Mouse (Mus musculus): ENCODE results near the gene Pkib. TPM values are rescaled to one million over a fixed set of nuclear protein-coding genes. Genes with fewer than 3 reads are reported as not detected.
A peak's percentile ranks its signal among the peaks of the same experiment; 100 is the strongest.

Pkib gene
- 1.4 and 1.9 TPM in 2 replicates for polyA plus RNA-seq (2012; rRNA removed)

GRCm38 (mm10) chr10:57631896-57632867 is at the start of gene Pkib:
TSS of gene Pkib (plus strand) at chr10:57631981.
- Histone ChIP-seq H3K27me3 (replicated peaks; ENCODE audit: control insufficient read depth, insufficient read depth, low read length) (no peaks in the 10 kb centered on the region), H3K27ac (ENCODE audit: insufficient read depth, low read depth, low read length) (no peak within 1 kb of the TSS), H3K4me3 (ENCODE audit: insufficient read depth, low read depth, low read length) (peak within 1 kb of the TSS; percentile 29; the same call in 1 of the 2 replicates), H3K36me3 (ENCODE audit: control insufficient read depth, insufficient read depth, low read length) (no peaks in the 10 kb centered on the region), H3K4me1 (ENCODE audit: control insufficient read depth, insufficient read depth, low read length) (no peaks in the 10 kb centered on the region)
- 2% methylated on average over 41 of the region's 41 CpGs for WGBS
- peak; percentile 52 for DNase-seq
- TF ChIP-seq CTCF (conservative IDR thresholded peaks at IDR 0.05; ENCODE audit: insufficient read depth, insufficient read length, low read depth, low read length) (no peak), POLR2A (IDR thresholded peaks at IDR 0.05; ENCODE audit: low read depth, low read length) (no peak)

GRCm38 (mm10) chr10:57583927-57584326 is 47.9 kb upstream of the Pkib start:
- 0 out of 2 replicates have a peak, but pooled peaks have one; percentile 7 for TF ChIP-seq CTCF (conservative IDR thresholded peaks at IDR 0.05; ENCODE audit: insufficient read depth, insufficient read length, low read depth, low read length)
- TF ChIP-seq POLR2A (IDR thresholded peaks at IDR 0.05; ENCODE audit: low read depth, low read length): no peak
- DNase-seq: no peak
- WGBS: 44% methylated on average over 1 of the region's 1 CpGs

GRCm38 (mm10) chr10:57594266-57594665 is 37.5 kb upstream of the Pkib start:
- Histone ChIP-seq H3K4me3 (ENCODE audit: insufficient read depth, low read depth, low read length) (no peak overlapping the region), H3K36me3 (ENCODE audit: control insufficient read depth, insufficient read depth, low read length) (no peaks in the 10 kb centered on the region), H3K27me3 (replicated peaks; ENCODE audit: control insufficient read depth, insufficient read depth, low read length) (no peaks in the 10 kb centered on the region), H3K4me1 (ENCODE audit: control insufficient read depth, insufficient read depth, low read length) (no peaks in the 10 kb centered on the region), H3K27ac (ENCODE audit: insufficient read depth, low read depth, low read length) (no peak overlapping the region)
- 83% methylated on average over 2 of the region's 2 CpGs for WGBS
- DNase-seq: no peak
- no peak for TF ChIP-seq POLR2A (IDR thresholded peaks at IDR 0.05; ENCODE audit: low read depth, low read length)
- no peak for TF ChIP-seq CTCF (conservative IDR thresholded peaks at IDR 0.05; ENCODE audit: insufficient read depth, insufficient read length, low read depth, low read length)

More at GRCm38 (mm10) chr10:57583927-57584326, 47.9 kb upstream of the Pkib start:
- H3K36me3 ChIP-seq (ENCODE audit: control insufficient read depth, insufficient read depth, low read length): no peaks in the 10 kb centered on the region
- no peaks in the 10 kb centered on the region for H3K27me3 ChIP-seq (replicated peaks; ENCODE audit: control insufficient read depth, insufficient read depth, low read length)
- H3K4me1 ChIP-seq (ENCODE audit: control insufficient read depth, insufficient read depth, low read length): no peaks in the 10 kb centered on the region
- no peak overlapping the region for H3K4me3 ChIP-seq (ENCODE audit: insufficient read depth, low read depth, low read length)
- no peak overlapping the region for H3K27ac ChIP-seq (ENCODE audit: insufficient read depth, low read depth, low read length)

GRCm38 (mm10) chr10:57597172-57597571 is 34.6 kb upstream of the Pkib start:
- Histone ChIP-seq H3K27ac (ENCODE audit: insufficient read depth, low read depth, low read length) (no peak overlapping the region), H3K4me1 (ENCODE audit: control insufficient read depth, insufficient read depth, low read length) (no peaks in the 10 kb centered on the region), H3K4me3 (ENCODE audit: insufficient read depth, low read depth, low read length) (no peak overlapping the region), H3K36me3 (ENCODE audit: control insufficient read depth, insufficient read depth, low read length) (no peaks in the 10 kb centered on the region), H3K27me3 (replicated peaks; ENCODE audit: control insufficient read depth, insufficient read depth, low read length) (no peaks in the 10 kb centered on the region)
- TF ChIP-seq CTCF (conservative IDR thresholded peaks at IDR 0.05; ENCODE audit: insufficient read depth, insufficient read length, low read depth, low read length) (no peak), POLR2A (IDR thresholded peaks at IDR 0.05; ENCODE audit: low read depth, low read length) (no peak)
- WGBS: 67% methylated on average over 2 of the region's 2 CpGs
- DNase-seq: no peak

GRCm38 (mm10) chr10:57602951-57603350 is 28.8 kb upstream of the Pkib start:
- H3K36me3 ChIP-seq (ENCODE audit: control insufficient read depth, insufficient read depth, low read length): no peaks in the 10 kb centered on the region
- no peak for DNase-seq
- WGBS: 82% methylated on average over 4 of the region's 4 CpGs
- TF ChIP-seq POLR2A (IDR thresholded peaks at IDR 0.05; ENCODE audit: low read depth, low read length) (no peak), CTCF (conservative IDR thresholded peaks at IDR 0.05; ENCODE audit: insufficient read depth, insufficient read length, low read depth, low read length) (no peak)
- no peaks in the 10 kb centered on the region for H3K27me3 ChIP-seq (replicated peaks; ENCODE audit: control insufficient read depth, insufficient read depth, low read length)
- no peak overlapping the region for H3K27ac ChIP-seq (ENCODE audit: insufficient read depth, low read depth, low read length)
- H3K4me1 ChIP-seq (ENCODE audit: control insufficient read depth, insufficient read depth, low read length): no peaks in the 10 kb centered on the region
- no peak overlapping the region for H3K4me3 ChIP-seq (ENCODE audit: insufficient read depth, low read depth, low read length)

GRCm38 (mm10) chr10:57623311-57623710 is 8.5 kb upstream of the Pkib start:
- 89% methylated on average over 10 of the region's 10 CpGs for WGBS
- DNase-seq: no peak

GRCm38 (mm10) chr10:57627773-57628172 is 4.0 kb upstream of the Pkib start:
- Histone ChIP-seq H3K4me1 (ENCODE audit: control insufficient read depth, insufficient read depth, low read length) (no peaks in the 10 kb centered on the region), H3K27me3 (replicated peaks; ENCODE audit: control insufficient read depth, insufficient read depth, low read length) (no peaks in the 10 kb centered on the region), H3K4me3 (ENCODE audit: insufficient read depth, low read depth, low read length) (no peak overlapping the region), H3K36me3 (ENCODE audit: control insufficient read depth, insufficient read depth, low read length) (no peaks in the 10 kb centered on the region), H3K27ac (ENCODE audit: insufficient read depth, low read depth, low read length) (no peak overlapping the region)
- DNase-seq: no peak
- 77% methylated on average over 2 of the region's 2 CpGs for WGBS
- no peak for TF ChIP-seq POLR2A (IDR thresholded peaks at IDR 0.05; ENCODE audit: low read depth, low read length)
- no peak for TF ChIP-seq CTCF (conservative IDR thresholded peaks at IDR 0.05; ENCODE audit: insufficient read depth, insufficient read length, low read depth, low read length)

More at GRCm38 (mm10) chr10:57623311-57623710, 8.5 kb upstream of the Pkib start:
- no peaks in the 10 kb centered on the region for H3K27me3 ChIP-seq (replicated peaks; ENCODE audit: control insufficient read depth, insufficient read depth, low read length)
- no peaks in the 10 kb centered on the region for H3K36me3 ChIP-seq (ENCODE audit: control insufficient read depth, insufficient read depth, low read length)
- H3K27ac ChIP-seq (ENCODE audit: insufficient read depth, low read depth, low read length): no peak overlapping the region
- no peak for TF ChIP-seq POLR2A (IDR thresholded peaks at IDR 0.05; ENCODE audit: low read depth, low read length)
- TF ChIP-seq CTCF (conservative IDR thresholded peaks at IDR 0.05; ENCODE audit: insufficient read depth, insufficient read length, low read depth, low read length): no peak
- H3K4me3 ChIP-seq (ENCODE audit: insufficient read depth, low read depth, low read length): no peak overlapping the region
- no peaks in the 10 kb centered on the region for H3K4me1 ChIP-seq (ENCODE audit: control insufficient read depth, insufficient read depth, low read length)
